Mouse (Mus musculus): ENCODE data around the gene Hhip. TPM values are rescaled to one million over a fixed set of nuclear protein-coding genes. Genes with fewer than 3 reads are reported as not detected.

Hhip gene
- polyA plus RNA-seq (2017; shearing (Covaris generic)): under 1 TPM in 1 of 3 experiments, not detected in 2; 0.27 TPM

DNA sequence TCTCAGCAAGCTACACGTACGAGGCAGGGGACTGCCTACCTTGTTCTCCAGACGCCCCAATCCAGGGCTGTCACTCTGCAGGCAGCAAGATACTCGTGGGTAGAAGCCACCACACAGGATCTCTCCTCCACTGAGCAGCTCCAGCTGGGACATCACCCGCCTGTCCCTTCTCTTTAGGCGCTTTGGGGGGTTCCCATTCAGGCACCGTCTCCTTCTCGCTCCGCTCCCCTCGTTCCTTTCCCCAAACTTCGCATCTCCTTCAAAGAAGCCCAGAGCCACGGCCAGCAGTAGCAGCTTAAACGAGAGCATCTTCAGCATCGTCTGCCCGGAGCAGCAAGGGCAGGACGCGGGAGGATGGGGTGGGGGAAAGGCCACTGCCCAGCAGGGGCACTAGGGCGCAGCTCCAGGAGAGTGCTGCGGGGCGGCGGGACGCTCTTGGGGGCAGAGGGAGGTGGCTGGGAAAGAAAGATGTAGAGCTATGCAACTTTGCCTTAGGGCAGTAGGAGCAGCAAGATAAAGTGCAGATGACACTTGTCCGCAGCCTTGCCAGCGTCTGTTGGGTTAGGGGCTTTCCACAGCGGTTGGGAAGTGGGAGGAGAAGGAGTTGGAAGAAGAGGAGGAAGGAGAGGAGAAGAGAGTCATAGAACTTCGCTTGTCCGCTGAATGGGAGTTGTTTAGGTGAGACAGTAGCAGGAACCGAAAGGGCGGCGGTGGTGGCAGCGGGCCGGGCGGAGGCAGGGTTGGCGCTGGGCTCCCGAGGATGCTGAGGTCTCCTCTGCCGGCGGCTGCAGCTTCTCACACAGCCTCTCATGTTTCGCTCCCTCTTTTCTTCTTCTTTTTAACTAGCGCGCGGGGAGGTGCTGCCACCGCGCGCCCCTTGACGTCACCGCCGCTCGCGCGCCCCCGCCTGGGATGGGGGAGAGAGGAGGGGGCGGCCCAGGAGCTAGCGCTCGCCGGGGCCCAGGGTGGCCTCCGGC lies at the start of gene Hhip:
Gene Hhip, minus strand, starts transcription at position 809 of the 977 bp plus-strand sequence.
- ATAC-seq: no peak

DNA sequence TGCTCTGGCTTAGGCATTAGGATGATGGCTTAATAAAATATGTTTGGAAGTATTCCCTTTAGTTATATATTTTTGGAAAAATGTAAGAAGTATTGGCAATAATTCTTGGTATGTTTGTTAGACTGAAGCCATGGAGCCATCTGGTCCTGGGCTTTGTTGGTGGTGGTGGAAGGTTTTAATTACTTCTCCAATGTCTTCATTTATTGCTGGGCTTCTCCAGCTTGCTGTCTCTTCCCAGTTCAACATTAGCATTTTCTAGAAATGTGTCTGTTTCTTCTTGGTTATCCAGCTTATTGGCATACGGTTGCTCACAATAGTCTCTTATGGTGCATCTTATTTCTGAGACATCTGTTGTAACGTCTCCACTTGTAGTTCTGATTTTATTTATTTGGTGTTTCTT lies 29.2 kb upstream of the Hhip start:
- no peak for ATAC-seq

DNA sequence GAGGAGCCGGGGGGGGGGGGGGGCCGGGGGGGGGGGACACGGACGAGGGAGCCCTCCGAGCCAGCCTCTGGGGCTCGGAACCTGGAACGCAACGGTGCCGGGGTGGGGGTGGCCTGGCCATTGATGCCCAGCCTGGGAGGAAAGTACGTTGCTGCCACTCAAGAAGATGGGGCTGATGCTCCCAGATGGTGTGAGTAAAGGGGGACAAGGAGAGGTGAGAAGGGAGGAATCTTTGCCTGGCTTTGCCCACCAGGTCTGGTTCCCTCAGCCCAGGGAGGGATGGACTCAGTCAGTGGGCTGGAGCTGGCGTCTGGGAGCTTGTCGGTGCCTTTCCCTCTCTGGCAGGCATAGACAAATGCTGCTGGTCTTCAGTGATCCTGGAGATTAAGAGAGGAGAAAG lies 387 bp upstream of the Hhip start:
- no peak for ATAC-seq

GRCm38 (mm10) chr8:80056331-80057070 lies 1.3 kb downstream of the Hhip start:
- ATAC-seq: no peak

- ATAC-seq: no peak
Observed at GRCm38 (mm10) chr8:80055777-80056176, 2.0 kb downstream of the Hhip start.

- no peak for ATAC-seq
Observed at GRCm38 (mm10) chr8:80055094-80055493, 2.7 kb downstream of the Hhip start.

GRCm38 (mm10) chr8:80054216-80054615 lies 3.6 kb downstream of the Hhip start:
- ATAC-seq: no peak

DNA sequence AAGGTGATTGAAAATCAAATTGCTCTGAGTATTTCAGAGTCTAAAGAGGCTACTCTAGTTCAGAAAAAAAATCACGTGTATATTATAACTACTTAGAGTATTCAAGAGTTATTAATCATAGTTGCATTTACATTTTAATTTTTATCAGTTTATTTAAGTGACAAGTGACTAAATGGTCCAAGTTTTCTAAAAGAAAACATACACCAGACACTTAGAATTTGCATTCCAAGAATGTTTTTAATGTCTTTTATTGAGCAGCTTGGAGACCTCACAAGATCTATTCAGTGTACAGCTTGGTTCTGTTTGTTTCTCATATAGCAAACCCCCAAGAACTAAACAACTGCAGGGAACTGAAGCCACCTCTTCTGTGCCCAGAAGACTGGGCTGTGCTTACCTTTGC lies 5.0 kb downstream of the Hhip start:
- ATAC-seq: no peak

DNA sequence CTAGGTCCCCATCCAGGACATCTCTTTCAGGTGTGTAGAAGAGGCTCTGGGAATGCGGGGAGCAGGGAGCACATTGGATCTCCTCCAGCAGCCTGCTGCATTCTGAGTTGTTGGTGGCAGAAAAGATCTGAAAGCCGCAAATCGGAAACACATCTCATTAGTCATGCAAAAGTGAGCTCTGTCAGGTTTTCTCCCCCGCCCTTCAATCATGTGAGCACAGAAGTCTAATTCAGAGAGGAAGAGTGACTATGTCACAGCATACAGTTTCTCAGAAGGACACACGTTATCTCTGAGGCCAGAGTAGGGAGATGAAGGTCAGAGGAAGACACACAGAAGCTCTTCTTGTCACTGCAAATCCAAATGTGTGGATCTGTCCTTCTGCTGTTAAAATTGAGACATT lies 6.3 kb downstream of the Hhip start:
- no peak for ATAC-seq

DNA sequence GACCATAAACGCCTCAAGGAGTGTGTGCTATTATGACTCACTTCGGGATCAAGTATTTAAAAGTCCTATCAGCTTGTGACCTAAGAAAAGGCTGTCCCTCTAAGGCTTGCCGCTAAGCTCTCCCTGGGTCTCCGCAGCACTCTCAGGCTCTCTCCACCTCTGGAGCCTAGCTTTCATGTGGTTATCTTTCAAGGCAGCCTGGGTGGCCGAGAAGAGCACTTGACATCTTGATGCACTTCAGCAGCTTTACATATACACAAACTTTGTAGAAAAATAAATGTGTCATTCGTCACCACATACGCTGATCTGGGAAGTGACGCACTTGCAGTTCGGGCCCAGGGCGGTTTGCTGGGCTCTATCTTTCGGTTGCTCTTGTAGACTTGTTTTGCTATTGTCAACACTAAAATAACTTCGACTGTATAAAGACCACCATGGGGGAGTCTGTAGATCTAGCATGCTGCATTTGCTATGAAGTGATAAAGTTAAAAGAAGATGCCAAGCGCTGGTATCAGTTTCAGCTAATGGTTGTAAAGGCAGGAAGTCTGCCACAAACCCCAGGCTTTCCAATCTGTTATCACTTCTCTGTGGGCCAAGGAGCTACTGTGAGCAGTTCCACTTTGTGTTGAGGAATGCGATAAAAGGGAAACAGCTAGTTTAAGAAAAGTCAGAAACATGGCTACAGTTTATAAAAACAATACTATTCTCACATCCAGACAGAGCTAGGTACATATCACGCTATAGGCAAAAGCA lies 8.4 kb downstream of the Hhip start:
- ATAC-seq: no peak

GRCm38 (mm10) chr8:80048256-80048655 lies 9.6 kb downstream of the Hhip start:
- no peak for ATAC-seq

- ATAC-seq: no peak
Observed at GRCm38 (mm10) chr8:80037644-80038253, 20.1 kb downstream of the Hhip start.

DNA sequence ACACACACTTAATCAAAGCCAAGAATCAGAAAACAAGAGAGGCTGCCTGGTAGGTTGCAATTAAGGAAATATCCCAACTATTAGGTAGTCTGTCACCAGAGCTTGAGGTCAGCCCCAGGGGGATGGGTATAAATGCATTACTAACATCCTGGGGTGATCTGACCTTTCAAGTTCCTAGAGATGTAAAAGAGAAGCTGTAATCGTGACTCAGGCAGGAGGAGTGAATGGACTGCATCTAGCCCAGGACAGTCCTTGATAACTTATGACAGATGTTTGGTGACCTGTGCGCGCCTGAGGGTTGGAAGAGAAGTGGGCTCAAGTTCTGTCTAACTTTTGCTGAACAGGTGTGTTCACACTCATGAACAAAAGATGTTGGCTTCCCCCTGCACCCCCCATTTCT lies 25.2 kb downstream of the Hhip start:
- no peak for ATAC-seq

- no peak for ATAC-seq
Observed at GRCm38 (mm10) chr8:80031330-80032293, 26.2 kb downstream of the Hhip start.

DNA sequence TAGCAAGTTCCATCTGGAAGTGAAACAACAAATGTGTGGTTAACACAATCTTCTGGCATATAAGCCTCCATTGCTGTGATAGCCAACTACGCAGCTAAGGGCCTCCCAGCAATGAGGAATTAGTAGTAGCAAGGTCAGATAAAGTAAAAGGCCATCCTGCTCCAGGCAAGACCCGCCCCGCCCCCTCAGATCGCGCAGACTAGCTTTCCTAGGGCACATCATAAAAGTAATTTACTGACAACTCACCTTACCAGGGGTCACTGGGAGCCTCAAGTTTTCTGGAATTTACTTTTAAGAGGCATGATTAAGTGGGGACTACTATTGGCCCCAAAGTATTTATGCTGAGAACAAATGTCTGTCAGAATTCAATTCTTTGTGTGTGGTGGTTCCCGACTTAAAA lies 28.2 kb downstream of the Hhip start:
- ATAC-seq: no peak

- no peak for ATAC-seq
Observed at GRCm38 (mm10) chr8:80020469-80020868, 37.3 kb downstream of the Hhip start.

GRCm38 (mm10) chr8:80015818-80016217 lies 42.0 kb downstream of the Hhip start:
- ATAC-seq: no peak

DNA sequence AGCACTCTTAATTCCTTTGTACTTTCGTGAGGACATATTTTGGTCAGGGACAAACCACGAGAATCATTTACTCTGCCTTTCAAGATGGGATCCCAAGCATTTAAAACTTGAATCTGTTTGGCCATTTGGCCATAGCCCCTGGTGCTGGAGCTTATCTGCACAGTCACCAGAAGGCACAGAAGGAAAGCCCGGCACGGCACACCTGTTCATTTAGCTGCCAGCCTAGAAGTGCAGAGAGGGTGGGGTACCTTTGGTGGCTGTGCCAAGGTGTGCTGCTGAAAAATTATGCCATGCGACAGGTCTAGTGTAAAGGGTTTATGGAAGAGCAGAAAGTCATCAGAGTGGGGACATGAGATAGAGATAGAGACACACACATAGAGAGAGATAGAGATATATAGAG lies 53.4 kb downstream of the Hhip start:
- ATAC-seq: no peak

DNA sequence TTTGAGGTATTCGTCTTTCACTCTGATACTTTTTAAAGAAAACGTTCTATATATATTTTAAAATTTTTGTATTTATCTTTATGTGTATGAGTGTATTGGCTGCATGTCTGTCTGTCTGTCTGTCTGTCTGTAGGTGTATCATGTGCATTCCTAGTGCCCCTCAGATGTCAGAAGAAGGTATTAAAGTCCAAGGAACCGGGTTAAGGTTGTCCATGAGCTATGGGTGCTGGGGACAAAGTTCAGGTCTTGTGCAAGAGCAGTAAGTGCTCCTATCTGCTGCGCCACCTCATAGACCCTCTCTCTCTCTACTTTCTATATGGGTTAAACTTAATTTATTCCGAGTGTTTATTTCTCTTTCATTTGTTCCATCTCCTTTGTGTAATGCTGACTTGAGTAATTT lies 55.5 kb downstream of the Hhip start:
- no peak for ATAC-seq

GRCm38 (mm10) chr8:79995075-79995474 lies 62.7 kb downstream of the Hhip start:
- no peak for ATAC-seq

- ATAC-seq: no peak
Observed at GRCm38 (mm10) chr8:79993507-79993906, 64.3 kb downstream of the Hhip start.
